Mouse (Mus musculus) thymus, adult 2 months (tissue): ENCODE results near the gene Lhpp.

ENCODE experiments used
- CTCF ChIP-seq: fragments of 200-500 bp; IDR thresholded peaks from 2 replicates; pipeline ENCODE4 v1.5.1; 2012; ENCODE audit warnings: mild to moderate bottlenecking, control low read depth, low read length, moderate library complexity, borderline replicate concordance; ENCODE audit not compliant: control insufficient read depth, poor library complexity, insufficient read depth; ENCODE audit errors: extremely low read depth
- POLR2A ChIP-seq: fragments of 200-500 bp; IDR thresholded peaks from 2 replicates; pipeline ENCODE4 v1.6.1; 2012; ENCODE audit warnings: mild to moderate bottlenecking, low read length, control low read depth, moderate library complexity; ENCODE audit not compliant: control insufficient read depth, poor library complexity, insufficient read depth; ENCODE audit errors: extremely low read depth

DNA sequence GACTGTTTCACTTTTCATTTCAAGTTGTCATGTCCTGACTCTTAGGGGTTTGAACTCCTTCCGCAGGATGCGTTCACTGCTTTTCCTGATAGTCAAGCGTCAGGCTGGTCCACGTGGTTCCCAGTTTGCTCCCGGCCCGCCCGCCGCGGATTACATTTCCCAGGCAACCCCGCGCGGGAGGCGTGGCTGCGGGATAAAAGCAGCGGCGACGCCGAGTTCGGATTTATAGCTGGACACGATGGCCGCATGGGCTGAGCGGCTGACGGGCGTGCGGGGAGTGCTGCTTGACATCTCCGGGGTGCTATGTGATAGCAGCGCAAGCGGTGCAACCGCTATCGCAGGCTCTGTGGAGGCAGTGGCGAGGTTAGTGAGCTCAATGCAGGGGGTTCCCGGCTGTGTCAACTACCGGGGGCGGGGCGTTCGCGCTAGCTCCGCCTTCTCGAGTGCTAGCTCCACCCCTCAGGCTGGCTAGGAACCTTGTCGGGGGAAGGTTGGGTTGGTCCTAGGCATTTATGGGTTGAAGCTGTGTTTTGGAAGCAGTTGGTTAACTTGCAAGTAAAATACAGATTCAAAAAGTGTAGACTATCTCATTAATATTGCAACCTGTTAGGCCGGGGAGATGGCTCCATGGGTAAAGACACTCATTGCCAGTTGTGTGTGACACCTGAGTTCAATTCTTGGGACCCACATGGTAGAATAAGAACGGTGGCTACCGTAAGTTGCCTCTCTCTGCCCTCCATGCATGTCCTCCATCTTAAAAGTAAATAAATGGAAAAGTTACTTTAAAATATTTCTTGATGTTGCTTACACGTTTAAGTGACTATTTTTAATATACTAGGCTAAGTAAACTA is at the start of gene Lhpp:
- TF ChIP-seq CTCF (no peak), POLR2A (0 out of 2 replicates have a peak, but pooled peaks have one; percentile 28)
